Mouse (Mus musculus) bone marrow, adult 2 months (tissue): ENCODE data around the gene Adap1. TPM values are rescaled to one million over a fixed set of nuclear protein-coding genes. Genes with fewer than 3 reads are reported as not detected.

ENCODE experiments used
- H3K27ac ChIP-seq: fragments of 200-500 bp; 2 replicates; pipeline ENCODE4 v1.5.1; 2012; ENCODE audit warnings: low read depth, mild to moderate bottlenecking, control low read depth, inconsistent platforms, low read length; ENCODE audit not compliant: control insufficient read depth, poor library complexity, insufficient read depth
- H3K4me1 ChIP-seq: fragments of 200-500 bp; 2 replicates; pipeline ENCODE4 v1.6.1; 2011; ENCODE audit warnings: low read length; ENCODE audit not compliant: control insufficient read depth, insufficient read depth
- H3K4me3 ChIP-seq: fragments of 200-500 bp; replicated peaks from 2 replicates; pipeline ENCODE3; 2011; ENCODE audit warnings: mild to moderate bottlenecking, low read depth, low read length, control low read depth; ENCODE audit not compliant: control insufficient read depth
- CTCF ChIP-seq: fragments of 200-500 bp; IDR thresholded peaks from 2 replicates; pipeline ENCODE4 v1.5.1; 2011; ENCODE audit warnings: low read length, control low read depth; ENCODE audit not compliant: control insufficient read depth, insufficient read depth
- POLR2A ChIP-seq: fragments of 200-500 bp; IDR thresholded peaks from 2 replicates; pipeline ENCODE4 v1.6.1; 2011; ENCODE audit warnings: low read depth, mild to moderate bottlenecking, control low read depth, low read length, borderline replicate concordance; ENCODE audit not compliant: control insufficient read depth
- WGBS: fragments of 180-500 bp; shearing (Covaris S2); methylation state at CpG from one replicate; pipeline ENCODE4 v1.1.7; 2018; 5-methylcytosine and 5-hydroxymethylcytosine counted together
- polyA plus RNA-seq: library from polyadenylated mRNA; stranded (reverse); fragments of >200 nt; gene quantifications from 2 replicates; pipeline ENCODE4 v1.2.4, GENCODE M21; 2011; ENCODE audit warnings: low replicate concordance; ENCODE audit not compliant: missing spikeins, insufficient read depth, insufficient read length

Gene Adap1
- polyA plus RNA-seq, 1 experiment, result 26.4 TPM

DNA sequence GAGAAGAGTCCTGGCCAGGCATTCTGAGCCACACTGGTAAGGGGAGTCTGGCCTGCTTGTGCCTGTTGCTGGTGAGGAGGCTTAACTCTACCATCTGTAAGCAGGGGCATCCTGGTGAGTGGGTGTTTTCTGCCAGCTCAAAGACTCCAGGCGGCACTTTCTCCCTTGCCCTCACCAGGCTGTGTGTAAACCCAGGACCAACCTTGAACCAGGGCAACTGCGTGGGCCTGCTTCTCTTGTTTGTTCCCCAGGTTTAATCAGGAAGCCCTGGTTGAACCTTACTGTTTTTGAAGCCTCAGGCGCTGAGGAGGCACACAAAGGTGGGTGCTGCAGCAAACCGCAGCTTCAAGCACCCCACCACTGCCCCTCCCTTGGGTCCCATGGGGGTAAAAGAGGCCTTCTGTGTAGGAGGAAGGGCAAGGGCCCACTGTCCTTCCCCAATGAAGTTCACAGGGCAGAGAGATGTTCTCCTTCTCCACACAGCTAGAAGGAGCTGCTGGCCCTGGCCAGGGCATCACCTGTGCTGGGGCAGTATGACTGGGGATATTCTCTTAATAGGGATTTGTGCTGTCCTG lies 42.5 kb upstream of the Adap1 start:
- Histone ChIP-seq H3K4me3 (no peak overlapping the region), H3K27ac (peak overlapping the region; percentile 50), H3K4me1 (peaks cover 19% of the 10 kb centered on the region)
- TF ChIP-seq CTCF, result no peak
- no peak for TF ChIP-seq POLR2A
- WGBS, result 62% methylated on average over 4 of the region's 4 CpGs

GRCm38 (mm10) chr5:139366484-139366883 lies 41.1 kb upstream of the Adap1 start:
- 54% methylated on average over 11 of the region's 11 CpGs for WGBS
- H3K4me1 ChIP-seq, result peaks cover 17% of the 10 kb centered on the region
- H3K4me3 ChIP-seq, result no peak overlapping the region
- H3K27ac ChIP-seq, result peak overlapping the region; percentile 57; the same call in 1 of the 2 replicates
- TF ChIP-seq POLR2A (no peak), CTCF (no peak)

GRCm38 (mm10) chr5:139365827-139366226 lies 40.4 kb upstream of the Adap1 start:
- Histone ChIP-seq H3K27ac (peak overlapping the region; percentile 57; the same call in 1 of the 2 replicates), H3K4me1 (peaks cover 17% of the 10 kb centered on the region), H3K4me3 (no peak overlapping the region)
- TF ChIP-seq POLR2A (no peak), CTCF (no peak)
- WGBS, result 23% methylated on average over 1 of the region's 1 CpGs

DNA sequence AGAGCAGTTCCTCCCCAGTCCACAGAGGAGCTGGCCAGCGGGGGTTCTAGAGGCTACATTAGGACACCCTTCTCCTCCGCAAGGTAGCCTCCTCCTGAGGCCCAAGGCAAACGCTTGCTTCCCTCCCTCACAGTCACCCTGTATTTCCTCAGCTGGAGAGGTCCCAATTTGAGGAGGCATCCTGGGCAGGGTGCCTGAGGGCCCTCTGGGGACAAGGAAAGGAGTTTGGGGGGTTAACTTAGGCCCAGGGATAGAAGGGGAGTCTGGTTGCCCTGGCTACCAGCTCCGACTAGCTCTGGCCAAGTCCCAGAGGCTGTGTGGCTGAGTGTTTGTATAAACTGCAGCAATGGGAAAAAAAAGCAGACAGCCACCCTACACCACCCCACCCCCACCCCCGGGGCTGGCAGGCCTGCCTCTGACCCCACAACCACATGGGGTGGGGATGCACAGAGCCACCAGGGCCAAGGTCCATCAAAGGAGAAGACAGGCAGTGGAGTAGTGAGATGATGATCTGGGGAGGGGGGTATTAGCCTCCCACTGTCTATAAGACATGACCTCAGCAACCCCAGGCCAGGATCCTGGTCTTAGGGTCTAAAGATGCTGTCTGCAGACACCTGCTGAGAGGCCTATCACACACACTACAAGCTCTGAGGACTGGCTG lies 39.6 kb upstream of the Adap1 start:
- TF ChIP-seq CTCF, result no peak
- no peak for TF ChIP-seq POLR2A
- Histone ChIP-seq H3K4me3 (no peak overlapping the region), H3K27ac (peak overlapping the region; percentile 62), H3K4me1 (peaks cover 17% of the 10 kb centered on the region)
- WGBS, result 17% methylated on average over 5 of the region's 5 CpGs

GRCm38 (mm10) chr5:139364260-139364910 lies 39.0 kb upstream of the Adap1 start:
- 0 out of 2 replicates have a peak, but pooled peaks have one; percentile 17 for TF ChIP-seq POLR2A
- peak; percentile 98 for TF ChIP-seq CTCF
- Histone ChIP-seq H3K27ac (peak overlapping the region; percentile 62), H3K4me3 (no peak overlapping the region), H3K4me1 (peaks cover 17% of the 10 kb centered on the region)
- whole genome bisulfite sequencing, result 11% methylated on average over 12 of the region's 12 CpGs

GRCm38 (mm10) chr5:139363858-139364257 lies 38.4 kb upstream of the Adap1 start:
- no peak overlapping the region for H3K27ac ChIP-seq

GRCm38 (mm10) chr5:139359244-139359643 lies 33.8 kb upstream of the Adap1 start:
- no peak for TF ChIP-seq CTCF
- no peak for TF ChIP-seq POLR2A
- Histone ChIP-seq H3K4me1 (no peaks in the 10 kb centered on the region; the same call in 1 of the 2 replicates), H3K27ac (no peak overlapping the region), H3K4me3 (no peak overlapping the region)
- 86% methylated on average over 5 of the region's 5 CpGs for WGBS

More at GRCm38 (mm10) chr5:139363858-139364257, 38.4 kb upstream of the Adap1 start:
- TF ChIP-seq POLR2A, result no peak
- no peak for TF ChIP-seq CTCF
- Histone ChIP-seq H3K4me1 (peaks cover 17% of the 10 kb centered on the region), H3K4me3 (no peak overlapping the region)
- WGBS, result 26% methylated on average over 7 of the region's 7 CpGs

DNA sequence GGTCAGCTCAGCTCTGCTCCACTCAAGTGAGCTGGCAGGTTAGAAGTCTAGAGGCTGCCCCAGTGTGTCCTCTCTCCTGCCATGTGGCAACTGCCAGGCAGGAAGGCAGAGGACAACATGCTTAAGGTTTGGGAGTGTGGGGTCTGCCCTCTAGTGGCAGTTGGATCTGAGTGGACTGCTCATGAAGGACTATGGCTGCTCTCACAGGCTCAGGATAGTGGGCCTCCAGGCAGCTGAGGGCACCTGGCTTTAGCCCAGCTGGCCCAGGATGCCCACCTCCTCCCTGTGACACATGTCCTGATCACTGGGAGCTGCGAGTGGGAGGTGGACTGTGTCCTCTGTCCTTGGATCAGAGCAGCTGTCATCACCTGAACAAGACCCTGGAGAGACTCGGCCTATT lies 33.2 kb upstream of the Adap1 start:
- TF ChIP-seq CTCF (peak; percentile 76), POLR2A (no peak)
- no peak overlapping the region for H3K27ac ChIP-seq
- WGBS, result 75% methylated on average over 2 of the region's 2 CpGs
- no peaks in the 10 kb centered on the region for H3K4me1 ChIP-seq
- H3K4me3 ChIP-seq, result no peak overlapping the region
